Mouse (Mus musculus) liver, adult 2 months (tissue): ENCODE data around the gene Gm2042. TPM values are rescaled to one million over a fixed set of nuclear protein-coding genes. Genes with fewer than 3 reads are reported as not detected.
"Not testable (repeated sequence)": the region's sequence is repeated elsewhere in the genome, so short reads cannot be mapped to it uniquely, and the experiment has no call there.

ENCODE experiments used
- DNase-seq: peaks from one replicate; pipeline ENCODE4 v3.0.0-alpha.2; 2011; ENCODE audit warnings: low read depth, low spot score; ENCODE audit errors: extremely low read depth
- H3K27ac ChIP-seq: fragments of 200-500 bp; replicated peaks from 2 replicates; pipeline ENCODE4 v1.5.1; 2012; ENCODE audit warnings: low read depth, mild to moderate bottlenecking, control low read depth, inconsistent platforms, low read length; ENCODE audit not compliant: insufficient read depth
- H3K27me3 ChIP-seq: fragments of 200-500 bp; 2 replicates; pipeline ENCODE4 v1.6.1; 2012; ENCODE audit warnings: mild to moderate bottlenecking, moderate library complexity, low read length, inconsistent platforms; ENCODE audit not compliant: control insufficient read depth, insufficient read depth
- H3K36me3 ChIP-seq: fragments of 200-500 bp; 2 replicates; pipeline ENCODE4 v1.6.1; 2012; ENCODE audit warnings: low read length, inconsistent platforms; ENCODE audit not compliant: control insufficient read depth, insufficient read depth
- H3K4me1 ChIP-seq: fragments of 200-500 bp; 2 replicates; pipeline ENCODE4 v1.6.1; 2011; ENCODE audit warnings: low read length; ENCODE audit not compliant: control insufficient read depth, insufficient read depth
- H3K4me3 ChIP-seq: fragments of 200-500 bp; 2 replicates; pipeline ENCODE4 v1.5.1; 2011; ENCODE audit warnings: low read depth, mild to moderate bottlenecking, control low read depth, low read length, moderate library complexity; ENCODE audit not compliant: insufficient read depth
- H3K79me2 ChIP-seq: fragments of 200-500 bp; 2 replicates; pipeline ENCODE4 v1.6.1; 2012; ENCODE audit warnings: inconsistent platforms, mild to moderate bottlenecking, low read length, moderate library complexity; ENCODE audit not compliant: control insufficient read depth, insufficient read depth
- H3K9ac ChIP-seq: fragments of 200-500 bp; 2 replicates; pipeline ENCODE4 v1.6.1; 2012; ENCODE audit warnings: low read depth, mild to moderate bottlenecking, control low read depth, inconsistent platforms, low read length
- WGBS: fragments of 180-500 bp; shearing (Covaris S2); methylation state at CpG from one replicate; pipeline ENCODE4 v1.1.7; 2018; 5-methylcytosine and 5-hydroxymethylcytosine counted together
- polyA plus RNA-seq: library from polyadenylated mRNA; depleted of rRNA; stranded (reverse); fragments of >200 nt; gene quantifications from 2 replicates; pipeline ENCODE4 v1.2.3, GENCODE M21; 2012; rRNA removed
- total RNA-seq: library from RNA; depleted of rRNA; stranded (reverse); fragments of >200 nt; gene quantifications from 2 replicates; pipeline ENCODE4 v1.2.3, GENCODE M21; 2014; rRNA removed

Gm2042 gene
- total RNA-seq (not detected in 2 replicates), polyA plus RNA-seq (not detected in 2 replicates)

- WGBS: 63% methylated on average over 2 of the region's 2 CpGs
- DNase-seq, H3K36me3 ChIP-seq, H3K27me3 ChIP-seq, H3K9ac ChIP-seq, H3K27ac ChIP-seq, H3K4me1 ChIP-seq, H3K4me3 ChIP-seq, H3K79me2 ChIP-seq: not testable (repeated sequence)
These were observed at the start of gene Gm2042 for GRCm38 (mm10) chr12:87953780-87954179. Gm2042 (plus strand) TSS chr12:87954080.

GRCm38 (mm10) chr12:87919721-87920120, 34.2 kb upstream of the Gm2042 start, which contains the start of gene Gm2035:
Gm2035 (minus strand) TSS chr12:87919857.
- not testable (repeated sequence) for H3K27me3 ChIP-seq, DNase-seq
- WGBS: 76% methylated on average over 2 of the region's 2 CpGs

GRCm38 (mm10) chr12:87984000-87984399, 30.1 kb downstream of the Gm2042 start:
- not testable (repeated sequence) for H3K79me2 ChIP-seq, H3K4me1 ChIP-seq, H3K36me3 ChIP-seq, H3K9ac ChIP-seq, H3K4me3 ChIP-seq, H3K27ac ChIP-seq, H3K27me3 ChIP-seq
- DNase-seq: peak; percentile 43

More at GRCm38 (mm10) chr12:87919721-87920120, 34.2 kb upstream of the Gm2042 start, which contains the start of gene Gm2035:
- not testable (repeated sequence) for H3K79me2 ChIP-seq, H3K4me1 ChIP-seq, H3K36me3 ChIP-seq, H3K4me3 ChIP-seq, H3K9ac ChIP-seq, H3K27ac ChIP-seq

GRCm38 (mm10) chr12:88004118-88004517, 50.2 kb downstream of the Gm2042 start:
- H3K36me3 ChIP-seq, H3K4me1 ChIP-seq, DNase-seq, H3K4me3 ChIP-seq, H3K9ac ChIP-seq, H3K27me3 ChIP-seq, H3K27ac ChIP-seq, H3K79me2 ChIP-seq: not testable (repeated sequence)
- WGBS: 26% methylated on average over 3 of the region's 3 CpGs

Other genes with a start within 250 kb of the Gm2042 start
- gene Gm21319, start 178.3 kb upstream of the Gm2042 start, total RNA-seq: not detected in 2 replicates
- not detected in 2 replicates for gene Gm21319, start 178.3 kb upstream of the Gm2042 start, polyA plus RNA-seq
- gene Gm21936, start 158.6 kb upstream of the Gm2042 start, total RNA-seq: not detected in 2 replicates
- gene Gm21936, start 158.6 kb upstream of the Gm2042 start, polyA plus RNA-seq: not detected in 2 replicates
- gene BB287469, start 137.5 kb upstream of the Gm2042 start, total RNA-seq: not detected in 2 replicates
- gene BB287469, start 137.5 kb upstream of the Gm2042 start, polyA plus RNA-seq: not detected in 2 replicates
- gene Gm2001, start 111.7 kb upstream of the Gm2042 start, total RNA-seq: not detected in 2 replicates
- not detected in 2 replicates for gene Gm2001, start 111.7 kb upstream of the Gm2042 start, polyA plus RNA-seq
- not detected in 2 replicates for gene Gm2016, start 80.0 kb upstream of the Gm2042 start, total RNA-seq
- not detected in 2 replicates for gene Gm2016, start 80.0 kb upstream of the Gm2042 start, polyA plus RNA-seq
- not detected in 2 replicates for gene Gm2022, start 58.7 kb upstream of the Gm2042 start, total RNA-seq
- gene Gm2022, start 58.7 kb upstream of the Gm2042 start, polyA plus RNA-seq: not detected in 2 replicates
- gene Gm2035, start 34.2 kb upstream of the Gm2042 start, total RNA-seq: not detected in 2 replicates
- gene Gm2035, start 34.2 kb upstream of the Gm2042 start, polyA plus RNA-seq: not detected in 2 replicates
- gene Gm2075, start 57.8 kb downstream of the Gm2042 start, total RNA-seq: not detected in 2 replicates
- not detected in 2 replicates for gene Gm2075, start 57.8 kb downstream of the Gm2042 start, polyA plus RNA-seq
- not detected in 2 replicates for gene Gm6803, start 64.7 kb downstream of the Gm2042 start, total RNA-seq
- not detected in 2 replicates for gene Gm6803, start 64.7 kb downstream of the Gm2042 start, polyA plus RNA-seq
- not detected in 2 replicates for gene Gm2056, start 72.9 kb downstream of the Gm2042 start, total RNA-seq
- not detected in 2 replicates for gene Gm2056, start 72.9 kb downstream of the Gm2042 start, polyA plus RNA-seq
- gene Gm16368, start 129.6 kb downstream of the Gm2042 start, total RNA-seq: not detected in 2 replicates
- gene Gm16368, start 129.6 kb downstream of the Gm2042 start, polyA plus RNA-seq: not detected in 2 replicates
- not detected in 2 replicates for gene Gm10436, start 228.0 kb downstream of the Gm2042 start, total RNA-seq
- not detected in 2 replicates for gene Gm10436, start 228.0 kb downstream of the Gm2042 start, polyA plus RNA-seq